Mouse (Mus musculus) hindbrain, embryonic 15.5 days (tissue): Measurements from ENCODE around the gene Vamp5. TPM values are rescaled to one million over a fixed set of nuclear protein-coding genes. Genes with fewer than 3 reads are reported as not detected.

Experiments used
- ATAC-seq: fragments of 200-750 bp; cut with Nextera tagmentation; 2 replicates; pipeline ENCODE4 v1.8.0; 2017; ENCODE audit warnings: low read depth, moderate number of reproducible peaks, moderate TSS enrichment; ENCODE audit not compliant: low FRiP score
- H3K27ac ChIP-seq: fragments of 300-500 bp; sonication (generic); replicated peaks from 2 replicates; pipeline ENCODE4 v1.5.1; 2015; ENCODE audit warnings: mild to moderate bottlenecking, inconsistent platforms
- H3K27me3 ChIP-seq: fragments of 300-500 bp; sonication (generic); 2 replicates; pipeline ENCODE4 v1.6.1; 2015; ENCODE audit warnings: control low read depth, inconsistent platforms
- H3K36me3 ChIP-seq: fragments of 300-500 bp; sonication (generic); 2 replicates; pipeline ENCODE4 v1.6.1; 2015; ENCODE audit warnings: control low read depth, inconsistent platforms
- H3K4me1 ChIP-seq: fragments of 300-500 bp; sonication (generic); replicated peaks from 2 replicates; pipeline ENCODE4 v1.6.1; 2015; ENCODE audit warnings: control low read depth, inconsistent platforms
- H3K4me2 ChIP-seq: fragments of 300-500 bp; sonication (generic); 2 replicates; pipeline ENCODE4 v1.6.1; 2015; ENCODE audit warnings: moderate library complexity, mild to moderate bottlenecking, inconsistent platforms
- H3K4me3 ChIP-seq: fragments of 300-500 bp; sonication (generic); 2 replicates; pipeline ENCODE4 v1.5.1; 2015; ENCODE audit warnings: mild to moderate bottlenecking, inconsistent platforms
- H3K9ac ChIP-seq: fragments of 300-500 bp; sonication (generic); 2 replicates; pipeline ENCODE4 v1.6.1; 2015; ENCODE audit warnings: inconsistent platforms
- H3K9me3 ChIP-seq: fragments of 300-500 bp; sonication (generic); 2 replicates; pipeline ENCODE4 v1.6.1; 2016; ENCODE audit warnings: control low read depth, inconsistent platforms
- WGBS: fragments of 180-500 bp; shearing (Covaris S2); methylation state at CpG from one replicate; pipeline ENCODE4 v1.1.7; 2015; 5-methylcytosine and 5-hydroxymethylcytosine counted together
- polyA plus RNA-seq: library from polyadenylated mRNA; unstranded; fragments of >200 nt; fragmentation: Nextera tagmentation; extraction: Ambion mirVana; gene quantifications from 2 replicates; pipeline ENCODE4 v1.2.1, GENCODE M21; 2015

Vamp5 gene
- polyA plus RNA-seq, 1 experiment from 2014 or later: 16.2 TPM

DNA sequence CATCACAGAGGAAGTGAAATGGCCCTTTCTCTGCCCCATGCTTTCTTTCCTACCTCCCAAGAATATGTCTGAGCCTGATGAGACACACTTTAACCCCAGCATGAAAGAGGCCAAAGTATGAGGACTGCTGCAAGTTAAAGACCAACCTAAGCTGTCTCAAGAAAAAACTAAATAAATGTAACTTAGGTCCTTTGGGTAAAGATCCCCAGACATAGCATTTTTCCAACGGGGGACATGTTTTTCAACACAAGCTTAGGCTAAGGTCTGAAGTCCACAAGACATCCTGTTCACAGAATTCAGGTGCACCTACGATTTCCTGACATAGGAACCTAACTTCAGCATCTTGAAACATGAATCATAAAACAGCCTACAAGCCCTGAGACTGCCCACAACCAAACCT lies 30.1 kb downstream of the Vamp5 start:
- WGBS: 91% methylated on average over 2 of the region's 2 CpGs
- Histone ChIP-seq H3K9ac (no peak overlapping the region), H3K4me2 (no peak overlapping the region), H3K36me3 (peaks cover 24% of the 10 kb centered on the region), H3K9me3 (no peaks in the 10 kb centered on the region), H3K27me3 (no peaks in the 10 kb centered on the region), H3K4me3 (no peak overlapping the region), H3K4me1 (peaks cover 39% of the 10 kb centered on the region), H3K27ac (no peak overlapping the region)
- no peak for ATAC-seq

DNA sequence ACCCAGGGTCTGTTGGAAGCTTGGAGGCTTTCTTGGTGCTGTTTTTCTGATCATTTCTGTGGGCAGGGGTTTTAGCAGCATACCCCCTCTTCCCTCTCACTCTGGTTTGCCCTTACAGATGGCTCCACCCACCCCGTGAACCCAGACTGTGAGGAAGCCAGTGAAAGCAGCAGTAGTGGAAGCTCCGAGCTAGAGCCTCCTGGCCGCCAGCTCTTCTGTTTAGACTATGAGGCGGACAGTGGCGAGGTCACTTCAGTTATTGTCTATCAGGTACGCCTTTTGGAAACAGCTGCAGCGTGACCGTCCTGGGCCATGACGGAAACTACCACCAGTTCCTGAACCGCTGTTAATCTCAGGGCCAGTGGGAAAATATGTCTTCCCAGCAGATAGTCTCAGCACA lies 31.9 kb downstream of the Vamp5 start:
- Histone ChIP-seq H3K9me3 (no peaks in the 10 kb centered on the region), H3K9ac (no peak overlapping the region), H3K36me3 (peaks cover 24% of the 10 kb centered on the region), H3K27ac (no peak overlapping the region), H3K27me3 (no peaks in the 10 kb centered on the region), H3K4me1 (peaks cover 41% of the 10 kb centered on the region), H3K4me3 (peak overlapping the region; percentile 81), H3K4me2 (peak overlapping the region; percentile 82)
- 78% methylated on average over 10 of the region's 10 CpGs for WGBS
- ATAC-seq: no peak

DNA sequence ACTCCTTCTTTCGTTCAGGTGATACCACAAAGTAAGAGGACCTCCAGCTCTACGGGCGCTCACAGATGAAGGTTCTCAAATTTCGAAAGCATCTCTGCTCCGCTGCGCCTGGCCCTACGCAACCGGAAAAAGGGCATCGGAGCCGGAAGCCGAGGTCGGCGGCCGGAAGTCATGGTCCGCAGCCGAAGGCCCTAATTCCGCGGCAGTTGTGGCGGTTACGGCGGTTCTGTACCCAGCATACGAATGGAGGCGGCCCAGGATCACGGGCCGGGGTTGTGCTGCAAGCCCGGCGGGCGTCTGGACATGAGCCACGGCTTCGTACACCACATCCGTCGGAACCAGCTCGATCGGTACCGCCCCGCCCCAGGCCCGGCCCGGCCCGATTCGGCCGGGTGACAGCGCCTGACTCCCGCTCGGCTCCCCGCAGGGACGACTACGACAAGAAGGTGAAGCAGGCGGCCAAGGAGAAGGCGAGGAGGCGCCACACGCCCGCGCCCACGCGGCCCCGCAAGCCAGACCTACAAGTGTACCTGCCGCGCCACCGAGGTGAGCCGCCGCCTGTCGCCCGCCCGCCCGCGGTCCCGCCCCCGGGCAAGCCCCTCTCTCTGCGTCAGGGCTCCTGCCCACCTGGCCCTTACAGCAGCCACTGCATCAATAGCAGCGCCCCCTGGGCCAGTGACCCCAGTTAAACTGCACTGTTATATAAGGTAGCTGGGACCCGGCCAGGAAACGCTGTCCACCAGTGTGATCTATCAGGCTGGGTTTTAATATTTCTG lies 32.9 kb downstream of the Vamp5 start, which contains the start of gene 0610030E20Rik:
Gene 0610030E20Rik, plus strand, starts transcription at position 152 of the 776 bp plus-strand sequence.
- WGBS: under 1% methylated on average over 72 of the region's 72 CpGs
- H3K27me3 ChIP-seq: no peaks in the 10 kb centered on the region

DNA sequence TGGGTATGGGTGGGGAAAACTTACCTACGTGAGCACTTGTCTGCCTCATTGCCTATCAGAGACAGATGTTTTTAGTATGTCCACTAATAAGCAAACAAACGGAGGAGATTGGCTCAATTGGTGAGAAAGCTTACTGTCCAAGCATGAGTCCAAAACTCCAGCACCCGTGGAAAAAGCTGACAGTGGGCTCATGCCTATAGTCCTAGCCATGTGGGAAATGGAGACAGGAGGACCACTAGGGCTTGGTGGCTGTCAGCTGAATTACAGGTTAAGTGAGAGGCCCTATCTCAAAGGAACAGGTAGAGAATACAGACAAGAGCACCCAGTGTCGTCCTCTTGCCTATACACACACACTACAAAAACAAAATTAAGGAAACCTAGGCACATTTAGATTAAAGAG lies 34.0 kb downstream of the Vamp5 start:
- ATAC-seq: no peak
- Histone ChIP-seq H3K4me3 (no peak overlapping the region), H3K9ac (no peak overlapping the region)

More for the DNA sequence above, 32.9 kb downstream of the Vamp5 start, which contains the start of gene 0610030E20Rik:
- ATAC-seq: peak; percentile 73
- Histone ChIP-seq H3K4me3 (peak within 1 kb of the TSS; percentile 81), H3K36me3 (peaks cover 24% of the 10 kb centered on the region), H3K9ac (peak within 1 kb of the TSS; percentile 75), H3K4me1 (peaks cover 43% of the 10 kb centered on the region), H3K27ac (peak within 1 kb of the TSS; percentile 89), H3K9me3 (no peaks in the 10 kb centered on the region), H3K4me2 (peak within 1 kb of the TSS; percentile 82)

DNA sequence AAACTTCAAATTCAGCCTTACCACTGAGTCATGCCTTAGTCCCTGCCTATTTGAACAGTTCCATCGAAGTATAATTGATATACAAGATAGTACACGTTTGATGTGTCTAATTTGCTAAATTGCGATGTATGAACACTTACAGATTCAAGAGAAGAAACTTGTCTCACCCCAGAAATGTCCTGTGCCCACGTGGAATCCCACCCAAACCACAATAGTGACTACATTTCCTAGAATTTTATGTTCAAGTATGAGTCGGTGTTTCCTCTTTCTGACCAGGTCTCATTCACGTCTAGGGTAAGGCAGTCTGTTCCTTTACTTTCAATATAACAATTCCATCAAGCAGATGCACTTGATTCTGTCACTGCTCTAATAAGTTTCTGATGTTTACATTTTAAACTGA lies 34.6 kb downstream of the Vamp5 start:
- WGBS: 53% methylated on average over 6 of the region's 6 CpGs
- Histone ChIP-seq H3K4me3 (peak overlapping the region; percentile 89), H3K4me2 (peak overlapping the region; percentile 94), H3K9me3 (no peaks in the 10 kb centered on the region), H3K4me1 (peaks cover 43% of the 10 kb centered on the region), H3K27ac (no peak overlapping the region), H3K9ac (0 out of 2 replicates have a peak overlapping the region, but pooled peaks have one; percentile 92), H3K27me3 (no peaks in the 10 kb centered on the region), H3K36me3 (peaks cover 20% of the 10 kb centered on the region)
- ATAC-seq: no peak

More for the DNA sequence above, 34.0 kb downstream of the Vamp5 start:
- Histone ChIP-seq H3K9me3 (no peaks in the 10 kb centered on the region), H3K36me3 (peaks cover 24% of the 10 kb centered on the region), H3K4me1 (peaks cover 43% of the 10 kb centered on the region), H3K27ac (no peak overlapping the region), H3K4me2 (peak overlapping the region; percentile 82), H3K27me3 (no peaks in the 10 kb centered on the region)
- 87% methylated on average over 4 of the region's 4 CpGs for WGBS

DNA sequence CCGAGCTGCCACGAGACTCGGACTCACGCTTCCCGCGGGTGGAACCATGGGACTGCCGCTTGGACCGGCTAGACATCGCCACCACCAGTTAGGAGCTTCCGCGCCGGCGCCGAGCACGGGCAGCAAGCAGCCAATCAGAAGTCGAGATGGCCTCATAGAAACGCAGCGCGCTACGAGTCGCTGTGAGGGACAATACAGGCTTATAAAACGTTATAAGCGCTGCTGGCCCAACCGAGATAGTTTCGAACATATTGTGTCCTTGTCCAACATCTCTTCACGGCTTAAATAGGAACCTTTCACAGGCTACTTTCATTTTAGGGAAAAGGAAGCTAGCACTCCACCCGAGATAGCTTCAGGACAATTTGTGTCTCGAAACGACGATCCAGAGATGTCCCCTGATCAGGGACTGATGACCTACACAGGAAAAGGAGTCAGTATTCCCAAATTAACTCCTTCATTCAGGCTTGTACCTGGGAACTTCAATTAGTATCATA lies 35.1 kb downstream of the Vamp5 start, which contains the start of gene Usp39:
Gene Usp39, minus strand, starts transcription at position 111 of the 494 bp plus-strand sequence.
- H3K27me3 ChIP-seq: no peaks in the 10 kb centered on the region
- H3K27ac ChIP-seq: peak within 1 kb of the TSS; percentile 76
- ATAC-seq: peak; percentile 79
- peak within 1 kb of the TSS; percentile 94 for H3K4me2 ChIP-seq
- H3K9ac ChIP-seq: peak within 1 kb of the TSS; percentile 92
- H3K4me1 ChIP-seq: peaks cover 43% of the 10 kb centered on the region
- under 1% methylated on average over 30 of the region's 30 CpGs for WGBS
- H3K4me3 ChIP-seq: peak within 1 kb of the TSS; percentile 89
- peaks cover 14% of the 10 kb centered on the region for H3K36me3 ChIP-seq
- no peaks in the 10 kb centered on the region for H3K9me3 ChIP-seq

DNA sequence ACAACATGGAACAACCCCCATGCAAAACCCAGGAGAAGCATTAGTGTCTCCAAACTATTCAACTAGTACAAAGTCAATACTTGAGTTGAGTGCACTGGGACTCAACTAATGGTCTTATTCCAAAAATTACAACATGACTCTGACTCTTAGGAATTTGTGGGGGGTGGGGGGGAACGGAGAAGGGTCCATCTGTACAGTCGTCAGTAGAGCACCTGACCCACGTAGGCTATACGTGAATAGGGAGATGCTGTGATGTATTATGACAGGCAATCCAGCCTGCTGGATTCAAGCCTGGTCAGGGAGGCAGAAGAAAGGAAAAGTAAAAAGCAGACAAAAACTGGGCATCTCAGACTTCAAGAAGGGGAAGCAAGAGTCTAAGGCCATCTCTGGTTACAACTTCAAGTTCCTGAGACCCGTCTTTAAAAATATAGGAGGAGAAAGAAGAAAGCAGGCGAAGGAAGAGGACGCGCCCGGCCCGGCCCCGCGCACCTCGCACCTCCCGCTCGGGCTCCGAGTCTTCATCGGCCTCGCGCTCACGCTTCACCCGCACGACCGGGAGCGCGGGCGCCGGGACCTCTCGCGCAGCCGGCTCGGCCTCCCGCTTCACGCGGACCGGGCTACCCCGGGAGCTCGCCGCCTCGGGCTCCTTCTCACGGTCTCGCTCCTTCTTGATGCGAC lies 35.7 kb downstream of the Vamp5 start:
- peak overlapping the region; percentile 92 for H3K9ac ChIP-seq
- peak overlapping the region; percentile 94 for H3K4me2 ChIP-seq
- H3K27me3 ChIP-seq: no peaks in the 10 kb centered on the region
- peak overlapping the region; percentile 76 for H3K27ac ChIP-seq
- H3K9me3 ChIP-seq: no peaks in the 10 kb centered on the region
- H3K4me1 ChIP-seq: peaks cover 43% of the 10 kb centered on the region
- peak; percentile 49 for ATAC-seq
- H3K4me3 ChIP-seq: peak overlapping the region; percentile 89
- peaks cover 9% of the 10 kb centered on the region for H3K36me3 ChIP-seq
- WGBS: under 1% methylated on average over 42 of the region's 42 CpGs

DNA sequence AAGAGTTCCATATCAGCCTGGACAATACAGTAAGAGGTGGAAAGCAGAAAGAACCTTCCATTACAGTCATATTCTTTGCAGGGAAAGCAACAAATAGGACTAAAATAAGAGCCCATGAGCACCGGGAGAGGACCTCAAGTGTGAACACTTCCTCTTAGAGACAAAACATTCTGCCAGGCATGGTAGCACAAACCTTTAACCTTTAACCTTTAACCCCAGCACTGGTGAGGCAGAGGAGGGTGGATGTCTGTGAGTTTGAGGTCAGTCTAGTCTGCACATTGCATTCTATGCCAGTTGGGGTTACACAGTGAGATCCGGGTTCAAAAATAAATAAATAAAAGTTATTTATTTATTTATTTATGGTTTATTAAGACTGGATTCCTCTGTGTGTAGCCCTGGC lies 39.8 kb downstream of the Vamp5 start:
- H3K27me3 ChIP-seq: no peaks in the 10 kb centered on the region
- H3K4me1 ChIP-seq: peaks cover 17% of the 10 kb centered on the region
- no peak for ATAC-seq
- no peak overlapping the region for H3K4me2 ChIP-seq
- 64% methylated on average over 2 of the region's 2 CpGs for WGBS
- H3K9ac ChIP-seq: no peak overlapping the region
- H3K9me3 ChIP-seq: no peaks in the 10 kb centered on the region
- no peak overlapping the region for H3K4me3 ChIP-seq
- peaks cover 40% of the 10 kb centered on the region for H3K36me3 ChIP-seq
- no peak overlapping the region for H3K27ac ChIP-seq

DNA sequence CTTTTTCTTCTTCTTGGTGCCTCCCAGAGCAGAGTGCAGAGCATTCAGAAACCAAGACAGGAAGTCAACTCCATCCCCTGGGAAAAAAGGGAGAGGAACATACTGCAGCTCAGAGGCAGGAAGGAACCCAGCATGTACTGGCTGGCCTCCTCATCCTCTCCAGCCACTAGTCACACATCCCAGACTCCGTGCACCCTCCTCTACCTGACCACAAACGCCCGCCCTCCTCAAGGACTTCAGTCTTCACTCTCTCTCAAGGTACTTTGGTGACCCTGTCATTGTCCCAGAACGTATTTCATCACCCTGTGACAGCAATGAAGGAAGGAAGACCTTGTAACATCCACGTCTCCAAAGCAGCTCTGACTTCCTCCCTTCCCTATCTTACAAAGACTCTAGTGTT lies 47.2 kb downstream of the Vamp5 start:
- no peaks in the 10 kb centered on the region for H3K9me3 ChIP-seq
- no peak overlapping the region for H3K27ac ChIP-seq
- no peak for ATAC-seq
- no peaks in the 10 kb centered on the region for H3K4me1 ChIP-seq
- H3K4me3 ChIP-seq: no peak overlapping the region
- no peak overlapping the region for H3K9ac ChIP-seq
- peaks cover 67% of the 10 kb centered on the region for H3K36me3 ChIP-seq
- H3K27me3 ChIP-seq: no peaks in the 10 kb centered on the region
- 80% methylated on average over 5 of the region's 5 CpGs for WGBS
- no peak overlapping the region for H3K4me2 ChIP-seq

DNA sequence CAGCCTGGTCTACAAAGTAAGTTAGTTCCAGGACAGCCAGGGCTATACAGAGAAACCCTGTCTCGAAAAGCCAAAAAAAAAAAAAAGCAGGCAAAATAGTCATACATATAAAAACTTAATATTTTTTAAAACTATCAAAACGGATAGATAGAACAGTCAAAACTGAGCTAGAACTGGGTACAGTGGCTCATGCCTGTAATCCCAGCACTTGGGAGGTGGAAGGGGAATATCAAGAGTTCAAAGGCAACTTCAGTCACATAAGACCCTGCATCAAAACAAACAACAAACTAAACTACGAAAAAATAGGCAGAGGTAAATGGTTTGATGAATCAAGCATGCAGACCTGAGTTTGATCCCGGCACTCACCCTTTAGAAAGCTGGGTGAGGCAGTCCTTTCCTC lies 50.1 kb downstream of the Vamp5 start:
- H3K9me3 ChIP-seq: no peaks in the 10 kb centered on the region
- H3K4me3 ChIP-seq: no peak overlapping the region
- H3K4me2 ChIP-seq: no peak overlapping the region
- peaks cover 63% of the 10 kb centered on the region for H3K36me3 ChIP-seq
- H3K9ac ChIP-seq: no peak overlapping the region
- WGBS: 92% methylated on average over 4 of the region's 4 CpGs
- no peak overlapping the region for H3K27ac ChIP-seq
- H3K4me1 ChIP-seq: no peaks in the 10 kb centered on the region
- no peak for ATAC-seq
- no peaks in the 10 kb centered on the region for H3K27me3 ChIP-seq

DNA sequence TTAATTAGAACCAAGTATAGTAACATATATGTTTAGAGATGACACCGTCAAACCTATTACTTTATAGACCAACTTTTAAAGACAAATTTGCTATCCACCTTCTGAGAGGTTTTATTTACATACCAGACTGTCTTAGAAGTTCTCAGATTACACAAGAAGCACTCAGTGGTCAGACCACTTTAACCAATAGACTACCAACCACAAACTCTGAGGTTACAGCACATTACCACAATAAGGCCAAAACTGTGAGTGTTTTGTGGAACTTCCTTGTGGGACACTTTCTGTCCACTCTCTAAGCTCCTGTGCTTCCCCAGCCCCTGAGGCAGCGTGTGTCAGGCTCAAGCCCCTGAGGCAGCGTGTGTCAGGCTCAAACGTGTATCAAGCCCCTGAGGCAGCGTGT lies 51.2 kb downstream of the Vamp5 start:
- H3K9ac ChIP-seq: no peak overlapping the region
- 92% methylated on average over 5 of the region's 5 CpGs for WGBS

DNA sequence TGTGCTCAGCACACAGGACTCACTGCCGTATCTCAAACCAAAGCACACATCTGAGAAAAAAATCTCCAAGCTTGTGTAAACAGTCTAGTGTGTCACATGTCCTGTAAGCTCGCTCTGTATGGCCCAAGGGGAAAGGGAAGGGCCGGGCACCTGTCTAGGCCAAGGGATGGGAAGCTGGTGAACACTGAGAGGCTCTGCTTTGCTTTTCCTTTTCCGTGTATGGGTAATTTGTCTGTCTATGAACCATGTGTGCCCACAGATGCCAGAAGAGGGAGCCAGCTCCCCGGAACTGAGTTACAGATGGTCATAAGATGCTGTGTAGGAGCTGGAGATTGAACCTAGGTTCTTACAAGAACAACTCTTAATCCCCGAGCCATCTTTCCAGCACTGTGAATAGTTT lies 54.0 kb downstream of the Vamp5 start:
- ATAC-seq: no peak
- no peak overlapping the region for H3K4me2 ChIP-seq
- WGBS: 83% methylated on average over 6 of the region's 6 CpGs
- H3K9ac ChIP-seq: no peak overlapping the region
- no peak overlapping the region for H3K27ac ChIP-seq
- H3K4me3 ChIP-seq: no peak overlapping the region
- H3K36me3 ChIP-seq: peaks cover 77% of the 10 kb centered on the region
- no peaks in the 10 kb centered on the region for H3K27me3 ChIP-seq
- no peaks in the 10 kb centered on the region for H3K4me1 ChIP-seq
- no peaks in the 10 kb centered on the region for H3K9me3 ChIP-seq

More for the DNA sequence above, 51.2 kb downstream of the Vamp5 start:
- Histone ChIP-seq H3K27ac (no peak overlapping the region), H3K36me3 (peaks cover 67% of the 10 kb centered on the region), H3K4me2 (no peak overlapping the region), H3K4me1 (no peaks in the 10 kb centered on the region), H3K4me3 (no peak overlapping the region), H3K9me3 (no peaks in the 10 kb centered on the region), H3K27me3 (no peaks in the 10 kb centered on the region)
- ATAC-seq: no peak
